Mouse (Mus musculus) G1E (cell line): ENCODE data around the gene Col4a1. TPM values are rescaled to one million over a fixed set of nuclear protein-coding genes. Genes with fewer than 3 reads are reported as not detected.

ENCODE experiments used
- ATAC-seq: 2 replicates; pipeline ENCODE4 v1.8.0; 2016; ENCODE audit warnings: mild to moderate bottlenecking; ENCODE audit not compliant: insufficient number of reproducible peaks, poor library complexity, low FRiP score, severe bottlenecking; ENCODE audit errors: extremely low read depth
- DNase-seq: peaks from one replicate; pipeline ENCODE4 v3.0.0; 2012; ENCODE audit warnings: low spot score
- H3K27me3 ChIP-seq: 2 replicates; pipeline ENCODE4 v1.6.1; 2012; ENCODE audit warnings: mild to moderate bottlenecking, low read length, inconsistent platforms; ENCODE audit not compliant: insufficient read depth
- H3K36me3 ChIP-seq: replicated peaks from 2 replicates; pipeline ENCODE3; 2012; ENCODE audit warnings: mild to moderate bottlenecking, inconsistent platforms
- H3K4me1 ChIP-seq: 2 replicates; pipeline ENCODE4 v1.6.1; 2012; ENCODE audit warnings: low read depth, low read length, inconsistent platforms, mixed read lengths; ENCODE audit not compliant: insufficient read depth
- H3K4me3 ChIP-seq: 2 replicates; pipeline ENCODE4 v1.5.1; 2012; ENCODE audit warnings: low read depth, mild to moderate bottlenecking, inconsistent platforms, low read length, moderate library complexity, mixed read lengths
- H3K9me3 ChIP-seq: replicated peaks from 2 replicates; pipeline ENCODE4 v1.6.1; 2012; ENCODE audit warnings: inconsistent platforms
- CTCF ChIP-seq: IDR thresholded peaks from 2 replicates; pipeline ENCODE4 v1.5.1; 2012; ENCODE audit warnings: low read depth, low read length, inconsistent platforms, mixed read lengths
- GATA1 ChIP-seq: IDR thresholded peaks from 2 replicates; pipeline ENCODE4 v1.6.1; 2012; ENCODE audit warnings: borderline replicate concordance, low read length, inconsistent platforms, mixed read lengths
- GATA2 ChIP-seq: IDR thresholded peaks from 2 replicates; pipeline ENCODE4 v1.6.1; 2012; ENCODE audit warnings: low read depth, low read length, inconsistent platforms, borderline replicate concordance
- POLR2AphosphoS5 ChIP-seq: IDR thresholded peaks from 2 replicates; pipeline ENCODE4 v1.6.1; 2012; ENCODE audit warnings: low read depth, low read length, inconsistent platforms; ENCODE audit not compliant: insufficient replicate concordance
- TAL1 ChIP-seq: conservative IDR thresholded peaks from 2 replicates; pipeline ENCODE4 v1.6.1; 2012; ENCODE audit warnings: low read depth, low read length, inconsistent platforms, mixed read lengths
- polyA plus RNA-seq: library from polyadenylated mRNA; stranded (reverse); fragments of >175 nt; gene quantifications from 2 replicates; pipeline ENCODE4 v1.2.3, GENCODE M21; 2012
- total RNA-seq, 2 experiments: library from RNA; stranded (forward) in 1 of 2; stranded (reverse) in 1 of 2; fragments of 200-1000 nt in 1 of 2; fragments of >200 nt in 1 of 2; fragmentation: Nextera tagmentation in 1 of 2; gene quantifications; 2 replicates each; pipeline ENCODE4 v1.2.3; 2014 to 2017

Col4a1 gene
- total and polyA plus RNA-seq, 3 experiments, result 0.05 TPM; not detected in 2

DNA sequence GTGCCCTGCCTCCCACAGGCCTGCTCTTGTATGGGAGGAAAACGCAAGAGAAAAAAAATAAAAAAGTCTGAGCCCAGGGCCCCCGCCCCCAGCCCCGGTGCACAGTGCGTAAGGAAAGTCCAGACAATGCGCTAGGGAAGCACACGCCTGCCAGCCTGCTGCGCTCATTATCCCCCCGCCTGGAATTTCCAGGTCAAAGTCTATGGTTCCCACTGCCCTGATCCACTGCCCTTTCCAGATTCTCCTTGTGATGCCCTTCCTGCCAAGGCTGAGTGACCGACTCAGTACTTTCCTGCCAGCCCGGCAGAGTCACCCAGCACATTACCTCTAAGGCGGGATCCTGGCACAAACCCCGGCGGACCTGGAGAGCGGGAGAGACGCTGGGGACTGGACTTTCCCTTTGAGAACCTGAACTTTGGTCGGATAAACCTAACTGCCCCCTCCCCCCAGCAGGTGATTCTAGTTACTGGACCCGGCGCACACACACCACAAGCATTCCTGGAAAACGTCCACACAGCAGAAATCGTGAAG, 33.3 kb downstream of the Col4a1 start:
- peaks cover 3% of the 10 kb centered on the region; the same call in 1 of the 2 replicates for H3K27me3 ChIP-seq
- no peaks in the 10 kb centered on the region for H3K4me1 ChIP-seq
- DNase-seq (no peak), ATAC-seq (no peak)
- no peaks in the 10 kb centered on the region for H3K9me3 ChIP-seq
- H3K36me3 ChIP-seq, result no peaks in the 10 kb centered on the region
- H3K4me3 ChIP-seq, result no peak overlapping the region
- no peak for TF ChIP-seq GATA1
- TF ChIP-seq CTCF, result no peak
- no peak for TF ChIP-seq TAL1
- no peak for TF ChIP-seq POLR2AphosphoS5
- TF ChIP-seq GATA2, result no peak

DNA sequence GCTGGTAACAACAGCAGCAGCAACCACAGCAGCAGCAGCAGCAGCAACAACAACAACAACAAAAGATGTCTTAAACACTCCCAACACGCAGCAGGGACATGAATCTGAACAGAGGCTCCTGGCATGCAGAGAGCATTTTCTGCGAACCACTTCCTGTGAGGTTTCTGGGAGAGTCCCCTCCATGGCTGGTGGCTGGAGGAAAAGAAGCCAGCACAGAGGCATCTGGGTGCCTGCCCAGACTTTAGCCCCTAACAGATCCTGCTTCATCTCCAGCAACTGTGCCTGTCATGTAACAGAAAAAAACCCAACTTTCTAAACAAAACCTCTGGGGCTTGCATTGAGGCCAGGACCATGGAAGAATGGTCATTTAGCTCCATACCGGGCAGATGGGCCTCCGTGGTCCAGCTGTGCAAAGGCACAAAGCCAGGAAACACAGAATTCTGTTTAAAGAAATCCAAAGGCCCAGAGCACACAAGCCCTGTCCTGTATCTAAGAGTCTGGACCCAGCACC, 34.5 kb downstream of the Col4a1 start:
- no peak for ATAC-seq
- TF ChIP-seq GATA2, result no peak
- no peak for TF ChIP-seq TAL1
- no peak for TF ChIP-seq POLR2AphosphoS5
- no peak for TF ChIP-seq GATA1
- TF ChIP-seq CTCF, result no peak
- no peak for DNase-seq

DNA sequence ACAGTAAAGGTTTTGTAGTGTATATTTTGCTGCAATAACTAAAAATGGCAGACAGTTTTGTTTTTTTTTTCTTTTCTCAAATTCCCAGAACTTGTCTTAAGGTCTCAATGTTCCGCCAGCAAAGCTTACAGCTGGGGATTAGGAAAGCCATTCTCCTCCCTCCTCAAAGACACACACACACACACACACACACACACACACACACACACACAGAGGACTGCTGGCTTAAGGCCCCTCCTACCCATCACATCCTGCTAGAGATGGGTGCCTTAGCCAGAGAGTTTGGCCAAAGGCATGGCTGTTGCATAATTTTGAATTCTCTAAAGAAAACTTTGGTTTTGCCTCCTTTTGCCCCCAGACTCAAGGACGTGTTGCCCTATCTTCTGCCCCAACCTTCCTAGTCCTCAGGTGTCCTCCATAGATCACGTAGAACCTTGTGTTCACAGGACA, 35.0 kb downstream of the Col4a1 start:
- no peaks in the 10 kb centered on the region for H3K36me3 ChIP-seq
- ATAC-seq (no peak), DNase-seq (no peak)
- H3K27me3 ChIP-seq, result no peaks in the 10 kb centered on the region
- TF ChIP-seq CTCF, result no peak
- TF ChIP-seq TAL1, result no peak
- TF ChIP-seq POLR2AphosphoS5, result no peak
- TF ChIP-seq GATA2, result no peak
- TF ChIP-seq GATA1, result no peak
- no peaks in the 10 kb centered on the region for H3K4me1 ChIP-seq
- H3K4me3 ChIP-seq, result no peak overlapping the region
- no peaks in the 10 kb centered on the region for H3K9me3 ChIP-seq

More for the DNA sequence above, 34.5 kb downstream of the Col4a1 start:
- H3K4me3 ChIP-seq, result no peak overlapping the region
- H3K4me1 ChIP-seq, result no peaks in the 10 kb centered on the region
- no peaks in the 10 kb centered on the region for H3K36me3 ChIP-seq
- H3K9me3 ChIP-seq, result no peaks in the 10 kb centered on the region
- H3K27me3 ChIP-seq, result peaks cover under 1% of the 10 kb centered on the region; the same call in 1 of the 2 replicates

DNA sequence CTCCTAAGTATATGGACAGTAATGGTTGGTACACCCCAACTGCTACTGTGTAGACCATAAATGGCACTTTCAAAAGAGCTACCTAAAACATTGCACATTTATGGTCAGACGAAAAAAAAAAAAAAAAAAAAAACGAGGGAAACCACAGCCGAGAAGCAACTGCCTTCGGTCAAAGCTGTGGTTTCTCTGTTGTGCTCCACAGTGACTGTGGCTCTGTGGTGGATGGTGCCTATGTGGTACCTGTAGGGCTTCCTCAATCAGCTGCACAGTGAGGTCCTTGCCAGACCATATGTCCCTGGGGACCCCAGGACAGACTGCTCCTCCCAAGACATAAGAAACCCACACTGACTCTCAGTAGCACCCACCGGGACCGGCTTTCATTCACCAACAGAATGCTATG, 36.3 kb downstream of the Col4a1 start:
- H3K27me3 ChIP-seq, result peaks cover 3% of the 10 kb centered on the region; the same call in 1 of the 2 replicates
- no peaks in the 10 kb centered on the region for H3K36me3 ChIP-seq
- TF ChIP-seq CTCF (no peak), TAL1 (no peak), POLR2AphosphoS5 (no peak), GATA1 (no peak), GATA2 (no peak)
- no peak for DNase-seq
- H3K4me3 ChIP-seq, result no peak overlapping the region
- no peak for ATAC-seq
- H3K9me3 ChIP-seq, result no peaks in the 10 kb centered on the region
- H3K4me1 ChIP-seq, result no peaks in the 10 kb centered on the region

DNA sequence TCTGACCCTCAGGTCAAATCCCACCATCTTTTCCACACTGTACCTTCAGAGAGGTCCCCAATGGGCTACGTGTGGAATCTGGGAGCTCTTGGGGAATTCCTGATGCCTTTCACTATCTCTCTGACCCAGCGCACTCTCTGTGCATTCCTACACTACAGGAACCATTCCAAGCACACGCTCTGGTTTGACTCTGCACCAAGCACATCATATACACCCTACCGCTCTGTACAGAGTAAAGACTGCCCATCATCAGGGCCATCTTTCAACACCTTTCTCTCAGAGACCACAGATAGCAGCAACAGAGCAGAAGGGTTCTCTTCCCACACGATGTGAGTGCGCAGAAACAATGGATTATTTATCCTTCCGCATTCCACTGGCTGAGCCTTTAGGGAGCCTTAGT, 38.2 kb downstream of the Col4a1 start:
- H3K27me3 ChIP-seq, result peaks cover 3% of the 10 kb centered on the region; the same call in 1 of the 2 replicates
- no peaks in the 10 kb centered on the region for H3K9me3 ChIP-seq
- ATAC-seq (no peak), DNase-seq (no peak)
- no peaks in the 10 kb centered on the region for H3K36me3 ChIP-seq
- TF ChIP-seq GATA2 (no peak), POLR2AphosphoS5 (no peak), GATA1 (no peak)
- no peak overlapping the region for H3K4me3 ChIP-seq
- no peaks in the 10 kb centered on the region for H3K4me1 ChIP-seq

GRCm38 (mm10) chr8:11273506-11274158, 39.0 kb downstream of the Col4a1 start:
- TF ChIP-seq POLR2AphosphoS5 (no peak), GATA2 (no peak), GATA1 (no peak), TAL1 (no peak), CTCF (no peak)
- H3K4me1 ChIP-seq, result no peaks in the 10 kb centered on the region
- peaks cover 3% of the 10 kb centered on the region; the same call in 1 of the 2 replicates for H3K27me3 ChIP-seq

More at GRCm38 (mm10) chr8:11273506-11274158, 39.0 kb downstream of the Col4a1 start:
- DNase-seq (no peak), ATAC-seq (no peak)
- Histone ChIP-seq H3K36me3 (no peaks in the 10 kb centered on the region), H3K9me3 (no peaks in the 10 kb centered on the region), H3K4me3 (no peak overlapping the region)
